Mouse (Mus musculus) hindbrain, embryonic 13.5 days (tissue): Measurements from ENCODE around the gene Mbtd1. TPM values are rescaled to one million over a fixed set of nuclear protein-coding genes. Genes with fewer than 3 reads are reported as not detected.

Experiments used
- ATAC-seq: fragments of 200-750 bp; cut with Nextera tagmentation; 2 replicates; pipeline ENCODE4 v1.8.0; 2017; ENCODE audit warnings: moderate TSS enrichment; ENCODE audit not compliant: low FRiP score
- H3K27ac ChIP-seq: fragments of 300-500 bp; sonication (generic); 2 replicates; pipeline ENCODE4 v1.5.1; 2015; ENCODE audit warnings: inconsistent platforms, mild to moderate bottlenecking, moderate library complexity
- H3K27me3 ChIP-seq: fragments of 300-500 bp; sonication (generic); 2 replicates; pipeline ENCODE4 v1.6.1; 2015; ENCODE audit warnings: mild to moderate bottlenecking, inconsistent platforms
- H3K36me3 ChIP-seq: fragments of 300-500 bp; sonication (generic); 2 replicates; pipeline ENCODE4 v1.6.1; 2015; ENCODE audit warnings: mild to moderate bottlenecking, inconsistent platforms
- H3K4me1 ChIP-seq: fragments of 300-500 bp; sonication (generic); replicated peaks from 2 replicates; pipeline ENCODE4 v1.6.1; 2015; ENCODE audit warnings: inconsistent platforms
- H3K4me2 ChIP-seq: fragments of 300-500 bp; sonication (generic); 2 replicates; pipeline ENCODE4 v1.6.1; 2015; ENCODE audit warnings: inconsistent platforms, mild to moderate bottlenecking, moderate library complexity
- H3K4me3 ChIP-seq: fragments of 300-500 bp; sonication (generic); 2 replicates; pipeline ENCODE4 v1.5.1; 2015; ENCODE audit warnings: mild to moderate bottlenecking, inconsistent platforms
- H3K9ac ChIP-seq: fragments of 300-500 bp; sonication (generic); 2 replicates; pipeline ENCODE4 v1.6.1; 2015; ENCODE audit warnings: mild to moderate bottlenecking, inconsistent platforms
- H3K9me3 ChIP-seq: fragments of 300-500 bp; sonication (generic); 2 replicates; pipeline ENCODE4 v1.6.1; 2016; ENCODE audit warnings: inconsistent platforms
- WGBS: fragments of 180-500 bp; shearing (Covaris S2); methylation state at CpG from one replicate; pipeline ENCODE4 v1.1.7; 2015; 5-methylcytosine and 5-hydroxymethylcytosine counted together
- polyA plus RNA-seq: library from polyadenylated mRNA; unstranded; fragments of >200 nt; fragmentation: Nextera tagmentation; extraction: Ambion mirVana; gene quantifications from 2 replicates; pipeline ENCODE4 v1.2.1, GENCODE M21; 2015

The Mbtd1 gene
- polyA plus RNA-seq, 1 experiment from 2014 or later: 34.5 TPM

DNA sequence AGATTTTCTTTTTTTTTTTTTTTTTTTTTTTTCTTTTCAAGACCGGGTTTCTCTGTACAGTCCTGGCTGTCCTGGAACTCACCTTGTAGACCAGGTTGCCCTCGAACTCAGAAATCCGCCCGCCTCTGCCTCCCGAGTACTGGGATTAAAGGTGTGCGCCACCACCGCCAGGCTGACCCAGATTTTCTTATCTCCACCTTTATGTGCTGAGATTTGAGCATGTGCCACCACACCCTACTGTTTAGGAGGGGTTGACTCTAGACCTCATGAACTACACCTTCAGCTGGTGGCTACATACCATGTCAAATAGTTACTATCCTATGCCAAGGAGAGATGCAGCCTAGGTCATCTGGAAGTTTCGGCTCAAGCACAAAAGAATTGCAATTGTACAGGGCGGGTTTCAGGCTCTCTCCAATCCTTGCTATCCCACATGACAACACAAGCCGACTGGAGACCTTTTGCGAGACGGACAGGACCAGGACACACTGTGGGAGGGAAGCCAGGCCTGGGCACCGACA lies 69.1 kb downstream of the Mbtd1 start:
- peak; percentile 12; the same call in 1 of the 2 replicates for ATAC-seq
- 45% methylated on average over 13 of the region's 13 CpGs for WGBS
- peaks cover 58% of the 10 kb centered on the region for H3K36me3 ChIP-seq

DNA sequence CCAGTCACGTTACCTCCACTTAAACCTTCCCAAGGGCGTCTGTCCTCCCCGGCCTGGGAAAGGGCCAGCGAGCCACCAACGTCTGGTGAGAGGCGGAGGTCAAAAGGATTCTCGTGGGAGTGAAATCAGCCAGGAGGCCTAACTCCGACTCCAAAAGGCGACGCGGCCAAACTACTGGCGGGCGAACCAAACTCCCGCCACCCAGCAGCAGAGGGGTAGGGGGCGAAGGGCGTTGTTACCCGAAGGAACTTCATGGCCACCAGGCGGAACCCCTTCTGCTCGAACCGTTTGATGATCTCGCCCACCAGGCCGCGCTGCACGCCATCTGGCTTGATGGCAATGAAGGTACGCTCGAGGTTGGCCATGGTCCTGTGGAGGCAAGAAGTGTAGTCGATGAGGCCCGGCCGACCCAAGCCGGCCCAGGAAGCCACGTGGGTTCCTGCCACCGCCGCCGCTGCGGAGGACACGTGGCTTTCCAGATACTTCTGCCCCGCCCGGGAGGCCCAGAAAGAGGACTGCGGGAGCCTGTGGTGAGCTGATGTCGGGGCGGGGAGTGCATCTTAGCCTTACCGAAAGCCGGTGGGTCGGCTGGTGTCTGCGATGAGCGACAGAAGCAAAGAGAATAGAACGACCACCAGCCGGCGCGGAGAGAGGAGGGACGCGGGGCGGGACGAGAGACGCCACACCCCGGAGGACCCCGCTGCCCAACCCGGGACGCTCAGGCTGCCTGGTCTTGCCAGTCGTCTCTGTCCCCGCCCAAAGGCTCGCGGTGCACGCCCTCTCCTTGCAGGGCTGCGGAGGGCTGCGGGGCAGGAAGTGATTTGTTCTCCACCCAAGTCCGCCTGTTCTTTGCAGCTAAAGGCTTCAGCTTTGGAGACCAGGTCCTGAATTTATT lies 69.9 kb downstream of the Mbtd1 start:
- under 1% methylated on average over 65 of the region's 67 CpGs for WGBS

More for the DNA sequence above, 69.1 kb downstream of the Mbtd1 start:
- H3K9ac ChIP-seq: peak overlapping the region; percentile 77
- no peaks in the 10 kb centered on the region for H3K27me3 ChIP-seq
- H3K4me3 ChIP-seq: peak overlapping the region; percentile 65
- H3K4me1 ChIP-seq: peaks cover 41% of the 10 kb centered on the region
- H3K27ac ChIP-seq: peak overlapping the region; percentile 90
- H3K4me2 ChIP-seq: peak overlapping the region; percentile 91
- no peaks in the 10 kb centered on the region for H3K9me3 ChIP-seq

DNA sequence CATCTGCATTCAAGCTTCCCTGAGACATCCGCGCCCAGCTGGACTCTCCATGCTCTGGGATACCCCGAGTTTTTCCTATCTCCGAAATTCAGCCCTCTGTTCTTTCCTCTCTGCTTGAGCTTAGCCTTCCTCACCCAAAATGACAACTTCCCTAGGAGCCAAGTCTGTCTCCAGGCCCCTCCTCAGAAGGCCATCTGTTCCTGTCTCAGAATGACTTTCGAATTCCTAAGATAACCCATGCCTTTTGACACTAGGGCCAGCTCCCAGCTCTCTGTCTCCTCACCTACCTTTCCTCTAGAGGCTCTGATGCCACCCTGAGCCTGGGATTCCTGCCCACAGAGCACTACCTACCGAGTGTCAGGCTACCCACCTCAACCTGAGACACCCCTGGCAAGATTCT lies 70.5 kb downstream of the Mbtd1 start, which contains the start of gene Nme2:
Gene Nme2 (minus strand): TSS at position 101 of the 400 bp plus-strand sequence.
- H3K36me3 ChIP-seq: peaks cover 58% of the 10 kb centered on the region
- H3K4me1 ChIP-seq: peaks cover 41% of the 10 kb centered on the region
- no peaks in the 10 kb centered on the region for H3K9me3 ChIP-seq
- 5% methylated on average over 6 of the region's 6 CpGs for WGBS
- no peaks in the 10 kb centered on the region for H3K27me3 ChIP-seq
- peak within 1 kb of the TSS; percentile 77 for H3K9ac ChIP-seq
- H3K4me3 ChIP-seq: peak within 1 kb of the TSS; percentile 65
- peak within 1 kb of the TSS; percentile 91 for H3K4me2 ChIP-seq
- peak within 1 kb of the TSS; percentile 90 for H3K27ac ChIP-seq
- peak; percentile 27 for ATAC-seq

More for the DNA sequence above, 69.9 kb downstream of the Mbtd1 start:
- Histone ChIP-seq H3K36me3 (peaks cover 58% of the 10 kb centered on the region), H3K4me3 (peak overlapping the region; percentile 65), H3K4me1 (peaks cover 41% of the 10 kb centered on the region), H3K4me2 (peak overlapping the region; percentile 91), H3K27ac (peak overlapping the region; percentile 90), H3K9ac (peak overlapping the region; percentile 77), H3K9me3 (no peaks in the 10 kb centered on the region), H3K27me3 (no peaks in the 10 kb centered on the region)
- ATAC-seq: peak; percentile 96

DNA sequence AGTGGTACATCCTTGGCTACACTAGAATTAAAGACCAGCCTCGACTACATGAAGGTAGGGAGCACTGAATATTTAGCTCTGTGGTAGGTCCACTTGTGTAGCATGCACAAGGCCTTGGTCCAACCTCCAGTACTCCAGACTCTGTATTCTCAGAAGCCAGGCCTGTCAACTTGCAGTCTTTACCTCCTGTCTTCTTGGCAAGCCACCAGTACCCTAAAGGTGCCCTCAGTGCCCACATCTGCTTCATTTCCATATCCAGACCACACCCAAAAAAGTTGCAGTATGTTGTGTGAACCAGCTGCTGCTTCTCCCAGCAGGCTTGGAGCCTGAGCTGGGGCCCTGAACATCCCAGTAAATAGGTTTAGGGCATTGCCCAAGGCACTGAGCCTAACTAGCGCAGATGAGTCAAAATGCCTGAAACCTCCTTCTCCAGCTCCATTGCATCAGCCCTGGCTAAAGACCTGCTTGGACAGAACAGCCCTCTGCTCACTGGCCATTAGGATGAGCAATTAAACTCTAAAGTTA lies 71.4 kb downstream of the Mbtd1 start:
- no peak overlapping the region for H3K4me3 ChIP-seq
- H3K9me3 ChIP-seq: no peaks in the 10 kb centered on the region
- H3K36me3 ChIP-seq: peaks cover 59% of the 10 kb centered on the region
- H3K27ac ChIP-seq: no peak overlapping the region
- H3K4me1 ChIP-seq: peaks cover 37% of the 10 kb centered on the region
- H3K4me2 ChIP-seq: no peak overlapping the region
- no peak overlapping the region for H3K9ac ChIP-seq
- 86% methylated on average over 2 of the region's 2 CpGs for WGBS
- no peak for ATAC-seq
- no peaks in the 10 kb centered on the region for H3K27me3 ChIP-seq

DNA sequence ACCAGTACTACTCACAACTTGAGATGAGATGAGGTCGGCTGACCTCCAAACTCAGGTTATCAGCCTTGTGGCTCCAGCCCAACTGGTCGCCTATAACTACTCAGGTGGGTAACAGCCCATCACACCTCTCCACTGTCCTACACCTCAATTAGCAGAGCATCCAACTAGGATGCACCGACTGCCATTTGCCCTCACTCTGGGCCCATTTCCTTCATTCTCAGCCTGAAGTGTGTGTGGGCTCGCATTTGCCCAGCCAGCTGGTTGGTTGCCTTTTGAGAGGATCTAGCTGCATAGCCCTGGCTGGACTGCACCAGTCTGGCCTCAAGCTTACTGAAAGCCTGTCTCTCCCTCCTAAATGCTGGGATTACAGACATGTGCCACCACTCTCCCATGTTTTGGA lies 72.1 kb downstream of the Mbtd1 start:
- H3K9me3 ChIP-seq: no peaks in the 10 kb centered on the region
- no peak overlapping the region for H3K4me3 ChIP-seq
- ATAC-seq: no peak
- no peak overlapping the region for H3K4me2 ChIP-seq
- H3K4me1 ChIP-seq: peaks cover 30% of the 10 kb centered on the region
- no peaks in the 10 kb centered on the region for H3K27me3 ChIP-seq
- WGBS: 87% methylated on average over 4 of the region's 4 CpGs
- peaks cover 59% of the 10 kb centered on the region for H3K36me3 ChIP-seq
- H3K27ac ChIP-seq: no peak overlapping the region
- H3K9ac ChIP-seq: no peak overlapping the region

DNA sequence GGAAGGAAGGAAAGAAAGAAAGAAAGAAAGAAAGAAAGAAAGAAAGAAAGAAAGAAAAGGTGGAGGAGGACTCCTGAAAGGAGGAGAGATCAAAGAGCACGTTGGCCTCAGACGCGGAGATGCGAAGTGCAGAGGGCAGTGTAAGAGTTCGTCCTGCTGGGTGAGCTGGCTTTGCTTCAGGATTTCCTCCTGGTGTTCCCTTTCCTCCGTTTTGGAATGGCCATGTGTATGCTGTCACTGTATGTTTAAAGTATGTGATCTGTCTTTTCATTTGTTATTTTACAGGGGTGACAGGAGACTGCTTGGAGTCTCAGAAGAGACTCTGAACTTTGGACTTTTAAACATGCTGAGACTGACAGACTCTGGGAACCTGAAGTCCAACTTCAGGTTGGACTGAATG lies 75.8 kb downstream of the Mbtd1 start:
- Histone ChIP-seq H3K9ac (no peak overlapping the region), H3K4me1 (peaks cover 12% of the 10 kb centered on the region), H3K27me3 (no peaks in the 10 kb centered on the region), H3K36me3 (peaks cover 87% of the 10 kb centered on the region), H3K4me3 (no peak overlapping the region), H3K9me3 (no peaks in the 10 kb centered on the region), H3K27ac (no peak overlapping the region), H3K4me2 (no peak overlapping the region)
- 95% methylated on average over 6 of the region's 6 CpGs for WGBS
- ATAC-seq: no peak

DNA sequence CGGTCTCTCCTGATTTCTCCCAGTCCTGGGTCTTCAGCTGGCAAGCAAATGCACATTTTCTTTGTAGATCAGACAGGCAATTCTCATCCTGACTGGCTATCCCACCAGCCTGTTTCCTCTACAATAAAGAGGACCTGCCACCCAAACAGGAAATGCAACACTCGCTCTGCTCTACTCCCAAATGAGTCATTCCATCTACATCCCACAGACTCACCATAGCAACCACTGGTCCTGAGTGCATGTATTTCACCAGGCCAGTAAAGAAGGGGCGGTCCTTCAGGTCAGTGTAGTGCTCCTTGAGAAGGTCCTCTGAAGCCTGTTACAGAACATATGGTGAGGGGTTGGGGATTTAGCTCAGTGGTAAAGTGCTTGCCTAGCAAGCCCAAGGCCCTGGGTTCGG lies 77.4 kb downstream of the Mbtd1 start:
- ATAC-seq: no peak
- peaks cover 78% of the 10 kb centered on the region for H3K36me3 ChIP-seq
- WGBS: 70% methylated on average over 4 of the region's 4 CpGs

DNA sequence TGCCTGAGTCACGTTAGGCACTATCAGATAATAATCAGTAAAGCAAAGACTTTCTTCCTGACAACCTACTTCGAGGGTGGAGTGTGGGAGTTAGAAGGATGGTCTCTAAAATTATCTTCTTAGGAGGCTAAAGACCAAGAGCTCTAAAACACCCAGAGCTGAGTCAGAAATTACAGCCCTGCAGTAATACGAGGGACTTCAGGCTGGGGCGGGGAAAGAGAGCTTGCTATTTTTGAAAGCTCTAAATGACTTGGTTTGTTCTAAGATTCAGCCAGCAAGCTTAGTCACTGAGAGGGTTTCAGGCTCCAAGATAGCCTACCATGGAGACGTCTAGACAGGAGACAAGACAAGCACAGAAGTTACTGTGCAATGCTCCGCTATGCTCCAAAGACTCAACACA lies 79.7 kb downstream of the Mbtd1 start:
- no peak for ATAC-seq
- H3K4me1 ChIP-seq: peaks cover 28% of the 10 kb centered on the region
- no peak overlapping the region for H3K9ac ChIP-seq
- no peak overlapping the region for H3K27ac ChIP-seq
- peaks cover 55% of the 10 kb centered on the region for H3K36me3 ChIP-seq
- H3K9me3 ChIP-seq: no peaks in the 10 kb centered on the region
- H3K4me3 ChIP-seq: no peak overlapping the region
- no peak overlapping the region for H3K4me2 ChIP-seq
- WGBS: 94% methylated on average over 6 of the region's 6 CpGs
- H3K27me3 ChIP-seq: no peaks in the 10 kb centered on the region

More for the DNA sequence above, 77.4 kb downstream of the Mbtd1 start:
- Histone ChIP-seq H3K4me2 (no peak overlapping the region), H3K4me3 (no peak overlapping the region), H3K9ac (no peak overlapping the region), H3K4me1 (peaks cover 20% of the 10 kb centered on the region), H3K9me3 (no peaks in the 10 kb centered on the region), H3K27ac (no peak overlapping the region), H3K27me3 (no peaks in the 10 kb centered on the region)

DNA sequence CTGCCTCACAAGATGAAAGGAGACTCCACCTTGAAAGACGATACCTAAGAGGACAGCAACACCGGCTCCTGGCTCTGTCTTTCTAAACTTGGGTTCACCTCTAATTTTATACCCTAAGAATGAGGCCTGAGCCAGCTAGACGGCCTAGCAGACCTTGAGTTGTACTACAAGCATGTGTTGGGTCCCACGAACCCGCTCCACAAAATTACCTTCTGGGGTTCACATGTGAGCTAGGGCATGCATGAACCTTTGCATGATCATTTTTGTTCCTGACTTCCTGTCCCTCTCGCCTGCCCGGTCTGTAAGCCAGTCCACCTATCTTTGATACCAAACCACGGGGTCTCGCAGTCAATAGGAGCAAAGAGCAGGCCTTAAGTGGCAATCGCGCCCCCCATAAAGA lies 81.7 kb downstream of the Mbtd1 start:
- Histone ChIP-seq H3K4me1 (peaks cover 28% of the 10 kb centered on the region), H3K27ac (peak overlapping the region; percentile 85), H3K27me3 (no peaks in the 10 kb centered on the region), H3K4me3 (peak overlapping the region; percentile 75), H3K9ac (peak overlapping the region; percentile 89), H3K4me2 (peak overlapping the region; percentile 79), H3K36me3 (peaks cover 36% of the 10 kb centered on the region), H3K9me3 (no peaks in the 10 kb centered on the region)
- WGBS: 6% methylated on average over 11 of the region's 11 CpGs
- 0 out of 2 replicates have a peak, but pooled peaks have one; percentile 11 for ATAC-seq

DNA sequence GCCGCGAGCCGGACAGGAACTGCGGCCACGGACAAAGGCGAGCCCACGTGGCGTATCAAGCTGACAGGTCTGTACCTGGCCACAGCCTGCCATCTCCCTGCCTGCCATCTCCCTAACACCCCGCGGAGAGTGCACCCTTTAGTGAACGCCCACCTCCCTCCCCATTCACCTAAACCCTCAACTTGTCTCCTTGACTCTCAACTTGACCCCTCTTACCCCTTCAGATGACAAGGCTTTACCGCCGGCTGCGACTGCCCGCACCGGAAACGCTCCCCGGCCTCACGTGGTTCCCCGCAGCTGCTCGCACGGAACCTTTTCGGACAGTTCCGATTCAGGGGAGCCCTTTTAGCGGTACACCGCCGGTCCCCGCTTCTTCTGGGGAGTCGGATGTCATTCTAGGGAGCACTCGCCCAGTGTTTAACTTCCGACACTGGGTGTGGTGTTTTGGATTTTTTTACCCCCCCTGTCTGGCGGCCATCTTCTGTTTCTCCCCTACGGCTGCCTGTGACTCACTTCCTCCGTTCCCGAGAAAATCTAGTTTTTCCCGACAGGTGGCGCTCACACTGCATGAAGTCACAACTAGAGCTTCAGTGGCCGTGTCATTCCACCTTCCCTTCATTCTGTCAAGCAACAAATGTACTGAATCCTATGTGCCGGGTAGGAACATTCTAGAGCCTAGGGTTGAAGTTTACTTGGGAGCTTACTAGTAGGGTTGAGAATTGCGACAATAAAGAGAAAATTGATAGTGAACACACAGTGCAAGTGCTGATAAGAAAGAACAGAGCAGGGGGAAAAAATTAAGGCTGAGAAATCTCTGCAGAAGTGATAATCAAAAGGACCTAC lies 82.6 kb downstream of the Mbtd1 start, which contains the start of the genes Gm20390 and Nme1:
Gene Gm20390 (minus strand): TSS at position 289 of the 843 bp plus-strand sequence.
Gene Nme1 (minus strand): TSS at position 517 of the 843 bp plus-strand sequence.
- ATAC-seq: peak; percentile 95
- Histone ChIP-seq H3K4me2 (peak within 1 kb of the TSS; percentile 79), H3K4me1 (peaks cover 28% of the 10 kb centered on the region), H3K9me3 (no peaks in the 10 kb centered on the region), H3K36me3 (peaks cover 28% of the 10 kb centered on the region), H3K9ac (peak within 1 kb of the TSS; percentile 89), H3K27me3 (no peaks in the 10 kb centered on the region), H3K4me3 (peak within 1 kb of the TSS; percentile 75), H3K27ac (peak within 1 kb of the TSS; percentile 85)
- WGBS: under 1% methylated on average over 40 of the region's 40 CpGs

DNA sequence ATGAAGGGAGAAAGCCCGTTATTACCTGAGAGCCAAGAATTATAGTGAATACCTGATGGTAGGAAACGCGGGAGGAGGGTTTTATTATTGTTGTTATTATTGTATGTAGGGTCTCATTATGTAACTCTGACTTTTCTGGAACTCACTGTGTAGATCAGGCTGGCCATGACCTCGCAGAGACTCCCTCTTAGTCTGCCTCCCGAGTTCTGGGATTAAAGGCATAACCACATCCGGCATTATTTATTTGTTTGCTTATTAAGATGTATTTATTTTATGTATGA lies 83.1 kb downstream of the Mbtd1 start:
- H3K9me3 ChIP-seq: no peaks in the 10 kb centered on the region
- peak; percentile 37; the same call in 1 of the 2 replicates for ATAC-seq
- no peaks in the 10 kb centered on the region for H3K27me3 ChIP-seq
- H3K9ac ChIP-seq: no peak overlapping the region
- 47% methylated on average over 6 of the region's 6 CpGs for WGBS
- H3K36me3 ChIP-seq: peaks cover 22% of the 10 kb centered on the region
- H3K4me2 ChIP-seq: peak overlapping the region; percentile 42
- peak overlapping the region; percentile 75 for H3K4me3 ChIP-seq
- H3K4me1 ChIP-seq: peaks cover 28% of the 10 kb centered on the region
- peak overlapping the region; percentile 84 for H3K27ac ChIP-seq

DNA sequence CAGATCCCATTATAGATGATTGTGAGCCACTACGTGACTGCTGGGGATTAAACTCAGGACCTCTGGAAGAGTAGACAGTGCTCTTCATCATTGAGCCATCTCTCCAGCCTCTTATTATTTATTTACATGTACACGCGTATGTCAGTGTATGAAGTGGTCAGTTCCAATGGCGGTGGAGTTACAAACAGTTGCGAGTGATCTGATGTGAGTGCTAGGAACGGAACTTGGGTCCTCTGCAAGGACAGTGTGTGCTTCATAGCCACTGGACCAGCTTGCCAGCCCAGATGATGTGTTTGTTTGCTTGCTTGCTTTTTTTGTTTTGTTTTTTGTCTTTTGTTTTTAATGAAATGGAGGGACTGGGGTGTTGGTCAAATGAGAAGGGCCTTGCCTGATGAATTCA lies 83.5 kb downstream of the Mbtd1 start:
- no peak for ATAC-seq
- H3K9ac ChIP-seq: no peak overlapping the region; the same call in 1 of the 2 replicates

More for the DNA sequence above, 83.5 kb downstream of the Mbtd1 start:
- no peaks in the 10 kb centered on the region for H3K27me3 ChIP-seq
- H3K36me3 ChIP-seq: peaks cover 18% of the 10 kb centered on the region
- peaks cover 28% of the 10 kb centered on the region for H3K4me1 ChIP-seq
- H3K4me3 ChIP-seq: no peak overlapping the region
- peak overlapping the region; percentile 42 for H3K4me2 ChIP-seq
- no peaks in the 10 kb centered on the region for H3K9me3 ChIP-seq
- 92% methylated on average over 6 of the region's 6 CpGs for WGBS
- peak overlapping the region; percentile 84 for H3K27ac ChIP-seq
